Mouse (Mus musculus) liver, embryonic 13.5 days (tissue): Measurements from ENCODE around the gene Vasn. TPM values are rescaled to one million over a fixed set of nuclear protein-coding genes. Genes with fewer than 3 reads are reported as not detected.

Experiments
- ATAC-seq: fragments of 200-750 bp; cut with Nextera tagmentation; 2 replicates; pipeline ENCODE4 v1.8.0; 2017; ENCODE audit warnings: low read depth, mild to moderate bottlenecking, moderate number of reproducible peaks, moderate library complexity
- DNase-seq: peaks from one replicate; pipeline ENCODE4 v3.0.0; 2022
- H3K27ac ChIP-seq: fragments of 300-500 bp; sonication (generic); 2 replicates; pipeline ENCODE4 v1.5.1; 2015; ENCODE audit warnings: moderate library complexity, mild to moderate bottlenecking, inconsistent platforms
- H3K27me3 ChIP-seq: fragments of 300-500 bp; sonication (generic); 2 replicates; pipeline ENCODE4 v1.6.1; 2015; ENCODE audit warnings: mild to moderate bottlenecking, inconsistent platforms
- H3K36me3 ChIP-seq: fragments of 300-500 bp; sonication (generic); 2 replicates; pipeline ENCODE4 v1.6.1; 2015; ENCODE audit warnings: mild to moderate bottlenecking, inconsistent platforms
- H3K4me1 ChIP-seq: fragments of 300-500 bp; sonication (generic); replicated peaks from 2 replicates; pipeline ENCODE4 v1.6.1; 2015; ENCODE audit warnings: inconsistent platforms
- H3K4me2 ChIP-seq: fragments of 300-500 bp; sonication (generic); 2 replicates; pipeline ENCODE4 v1.6.1; 2015; ENCODE audit warnings: inconsistent platforms, mild to moderate bottlenecking, moderate library complexity
- H3K4me3 ChIP-seq: fragments of 300-500 bp; sonication (generic); replicated peaks from 2 replicates; pipeline ENCODE4 v1.5.1; 2015; ENCODE audit warnings: mild to moderate bottlenecking, inconsistent platforms
- H3K9ac ChIP-seq: fragments of 300-500 bp; sonication (generic); 2 replicates; pipeline ENCODE4 v1.6.1; 2015; ENCODE audit warnings: mild to moderate bottlenecking, inconsistent platforms
- H3K9me3 ChIP-seq: fragments of 300-500 bp; sonication (generic); replicated peaks from 2 replicates; pipeline ENCODE4 v1.6.1; 2016; ENCODE audit warnings: inconsistent platforms
- WGBS: fragments of 180-500 bp; shearing (Covaris S2); methylation state at CpG from one replicate; pipeline ENCODE4 v1.1.7; 2015; ENCODE audit not compliant: insufficient replicate concordance; 5-methylcytosine and 5-hydroxymethylcytosine counted together
- polyA plus RNA-seq: library from polyadenylated mRNA; unstranded; fragments of >200 nt; fragmentation: Nextera tagmentation; extraction: Ambion mirVana; gene quantifications from 2 replicates; pipeline ENCODE4 v1.2.1, GENCODE M21; 2015

The Vasn gene
- polyA plus RNA-seq, 1 experiment from 2014 or later: 2.9 TPM

- DNase-seq: no peak
- no peak for ATAC-seq
- no peak overlapping the region for H3K4me3 ChIP-seq
- H3K4me2 ChIP-seq: no peak overlapping the region
- H3K36me3 ChIP-seq: peaks cover 24% of the 10 kb centered on the region
- no peak overlapping the region for H3K9ac ChIP-seq
- H3K4me1 ChIP-seq: peaks cover 41% of the 10 kb centered on the region
- H3K27ac ChIP-seq: no peak overlapping the region
- H3K27me3 ChIP-seq: no peaks in the 10 kb centered on the region
- no peaks in the 10 kb centered on the region for H3K9me3 ChIP-seq
- WGBS: 80% methylated on average over 19 of the region's 19 CpGs
Measured at GRCm38 (mm10) chr16:4608532-4609059, 31.1 kb upstream of the Vasn start.

GRCm38 (mm10) chr16:4611193-4611592 lies 28.5 kb upstream of the Vasn start:
- DNase-seq (no peak), ATAC-seq (no peak)
- Histone ChIP-seq H3K27ac (no peak overlapping the region), H3K36me3 (peaks cover 48% of the 10 kb centered on the region), H3K27me3 (no peaks in the 10 kb centered on the region), H3K9me3 (no peaks in the 10 kb centered on the region), H3K9ac (no peak overlapping the region), H3K4me3 (no peak overlapping the region), H3K4me2 (no peak overlapping the region), H3K4me1 (peaks cover 15% of the 10 kb centered on the region)
- WGBS: 74% methylated on average over 5 of the region's 5 CpGs

GRCm38 (mm10) chr16:4611676-4612075 lies 28.1 kb upstream of the Vasn start:
- Histone ChIP-seq H3K4me1 (peaks cover 11% of the 10 kb centered on the region), H3K9me3 (no peaks in the 10 kb centered on the region), H3K27ac (no peak overlapping the region), H3K9ac (no peak overlapping the region), H3K27me3 (no peaks in the 10 kb centered on the region), H3K36me3 (peaks cover 52% of the 10 kb centered on the region), H3K4me2 (no peak overlapping the region), H3K4me3 (no peak overlapping the region)
- no peak for DNase-seq
- no peak for ATAC-seq
- WGBS: 83% methylated on average over 7 of the region's 7 CpGs

- WGBS: 82% methylated on average over 9 of the region's 9 CpGs
Measured at GRCm38 (mm10) chr16:4613736-4614135, 26.0 kb upstream of the Vasn start.

GRCm38 (mm10) chr16:4614639-4615038 lies 25.1 kb upstream of the Vasn start:
- Histone ChIP-seq H3K27ac (no peak overlapping the region), H3K4me2 (no peak overlapping the region), H3K9ac (no peak overlapping the region), H3K27me3 (no peaks in the 10 kb centered on the region), H3K36me3 (peaks cover 66% of the 10 kb centered on the region), H3K9me3 (no peaks in the 10 kb centered on the region), H3K4me1 (no peaks in the 10 kb centered on the region), H3K4me3 (no peak overlapping the region)
- no peak for DNase-seq
- WGBS: 78% methylated on average over 3 of the region's 3 CpGs
- ATAC-seq: no peak

More at GRCm38 (mm10) chr16:4613736-4614135, 26.0 kb upstream of the Vasn start:
- no peak overlapping the region for H3K27ac ChIP-seq
- DNase-seq: no peak
- no peak overlapping the region for H3K4me2 ChIP-seq
- no peak for ATAC-seq
- no peak overlapping the region for H3K9ac ChIP-seq
- no peaks in the 10 kb centered on the region for H3K27me3 ChIP-seq
- no peak overlapping the region for H3K4me3 ChIP-seq
- no peaks in the 10 kb centered on the region for H3K4me1 ChIP-seq
- peaks cover 65% of the 10 kb centered on the region for H3K36me3 ChIP-seq
- H3K9me3 ChIP-seq: no peaks in the 10 kb centered on the region

GRCm38 (mm10) chr16:4615297-4615696 lies 24.4 kb upstream of the Vasn start:
- 76% methylated on average over 1 of the region's 1 CpGs for WGBS
- Histone ChIP-seq H3K4me1 (0 out of 2 replicates have a peak, but pooled peaks cover 6% of the 10 kb centered on the region), H3K4me3 (no peak overlapping the region), H3K9me3 (no peaks in the 10 kb centered on the region), H3K36me3 (peaks cover 66% of the 10 kb centered on the region), H3K4me2 (no peak overlapping the region), H3K9ac (no peak overlapping the region), H3K27me3 (no peaks in the 10 kb centered on the region), H3K27ac (no peak overlapping the region)
- ATAC-seq (no peak), DNase-seq (no peak)

GRCm38 (mm10) chr16:4616829-4617228 lies 22.9 kb upstream of the Vasn start:
- no peaks in the 10 kb centered on the region for H3K27me3 ChIP-seq
- ATAC-seq (no peak), DNase-seq (no peak)
- 64% methylated on average over 4 of the region's 4 CpGs for WGBS
- no peak overlapping the region for H3K4me3 ChIP-seq
- no peak overlapping the region for H3K9ac ChIP-seq
- H3K36me3 ChIP-seq: peaks cover 58% of the 10 kb centered on the region
- H3K27ac ChIP-seq: no peak overlapping the region
- no peak overlapping the region for H3K4me2 ChIP-seq
- no peaks in the 10 kb centered on the region for H3K9me3 ChIP-seq
- H3K4me1 ChIP-seq: peaks cover 12% of the 10 kb centered on the region

DNA sequence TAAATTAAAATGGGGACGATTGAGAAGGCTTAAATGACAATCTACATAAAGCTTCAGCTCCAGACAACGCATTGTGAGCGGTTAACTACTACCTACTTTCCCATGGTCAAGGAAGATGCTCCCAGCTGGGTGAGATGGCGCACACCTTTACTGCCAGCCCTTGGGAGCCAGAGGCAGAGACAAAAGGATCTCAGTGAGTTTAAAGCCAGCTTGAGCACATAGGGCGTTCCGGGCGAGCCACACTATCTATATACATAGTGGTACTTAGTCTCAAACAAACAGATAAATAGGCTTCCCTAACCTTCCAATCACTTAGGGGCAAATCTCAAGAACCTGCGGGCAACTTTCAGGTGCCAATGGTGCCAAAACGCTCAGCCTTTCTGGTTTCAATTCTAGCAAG lies 15.7 kb upstream of the Vasn start:
- DNase-seq (peak; percentile 28), ATAC-seq (peak; percentile 63)
- 14% methylated on average over 9 of the region's 9 CpGs for WGBS
- Histone ChIP-seq H3K36me3 (peaks cover 13% of the 10 kb centered on the region; the same call in 1 of the 2 replicates), H3K27me3 (no peaks in the 10 kb centered on the region), H3K4me1 (peaks cover 50% of the 10 kb centered on the region), H3K4me2 (peak overlapping the region; percentile 84), H3K4me3 (peak overlapping the region; percentile 86), H3K9ac (peak overlapping the region; percentile 87), H3K9me3 (no peaks in the 10 kb centered on the region), H3K27ac (peak overlapping the region; percentile 86)

GRCm38 (mm10) chr16:4624481-4625110 lies 15.1 kb upstream of the Vasn start, which contains the start of gene Pam16:
Pam16 (minus strand) TSS chr16:4624988.
- ATAC-seq (peak; percentile 91), DNase-seq (peak; percentile 89)
- WGBS: under 1% methylated on average over 56 of the region's 56 CpGs
- Histone ChIP-seq H3K27me3 (no peaks in the 10 kb centered on the region), H3K4me3 (peak within 1 kb of the TSS; percentile 86), H3K36me3 (peaks cover 10% of the 10 kb centered on the region; the same call in 1 of the 2 replicates), H3K4me1 (peaks cover 50% of the 10 kb centered on the region), H3K9ac (peak within 1 kb of the TSS; percentile 87), H3K9me3 (no peaks in the 10 kb centered on the region), H3K4me2 (peak within 1 kb of the TSS; percentile 84), H3K27ac (peak within 1 kb of the TSS; percentile 86)

DNA sequence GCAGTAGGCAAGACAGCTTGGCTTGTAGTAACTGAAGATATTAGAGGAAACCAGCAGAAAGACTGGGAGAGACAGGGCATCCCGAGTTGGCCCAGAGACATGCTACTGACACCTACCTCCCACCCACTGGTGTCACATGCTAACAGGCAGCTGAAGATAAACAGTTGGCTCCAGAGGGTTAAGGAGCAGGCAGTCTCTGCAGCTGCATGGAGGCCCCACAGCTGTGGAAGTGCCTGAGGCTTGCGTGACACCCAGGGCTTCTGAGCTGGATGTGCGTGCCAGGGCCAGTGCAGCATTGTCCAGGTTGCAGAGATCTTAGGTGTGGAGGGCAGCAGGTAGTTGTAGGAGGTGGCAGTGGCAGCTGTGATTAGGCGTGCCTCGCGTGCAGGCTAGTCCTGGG lies 12.6 kb upstream of the Vasn start:
- no peak for ATAC-seq
- WGBS: 77% methylated on average over 6 of the region's 6 CpGs
- no peak overlapping the region for H3K9ac ChIP-seq
- peaks cover 10% of the 10 kb centered on the region; the same call in 1 of the 2 replicates for H3K36me3 ChIP-seq
- no peaks in the 10 kb centered on the region for H3K27me3 ChIP-seq
- H3K4me2 ChIP-seq: no peak overlapping the region
- peaks cover 36% of the 10 kb centered on the region for H3K4me1 ChIP-seq
- H3K9me3 ChIP-seq: no peaks in the 10 kb centered on the region
- H3K27ac ChIP-seq: no peak overlapping the region
- no peak overlapping the region for H3K4me3 ChIP-seq
- DNase-seq: no peak

DNA sequence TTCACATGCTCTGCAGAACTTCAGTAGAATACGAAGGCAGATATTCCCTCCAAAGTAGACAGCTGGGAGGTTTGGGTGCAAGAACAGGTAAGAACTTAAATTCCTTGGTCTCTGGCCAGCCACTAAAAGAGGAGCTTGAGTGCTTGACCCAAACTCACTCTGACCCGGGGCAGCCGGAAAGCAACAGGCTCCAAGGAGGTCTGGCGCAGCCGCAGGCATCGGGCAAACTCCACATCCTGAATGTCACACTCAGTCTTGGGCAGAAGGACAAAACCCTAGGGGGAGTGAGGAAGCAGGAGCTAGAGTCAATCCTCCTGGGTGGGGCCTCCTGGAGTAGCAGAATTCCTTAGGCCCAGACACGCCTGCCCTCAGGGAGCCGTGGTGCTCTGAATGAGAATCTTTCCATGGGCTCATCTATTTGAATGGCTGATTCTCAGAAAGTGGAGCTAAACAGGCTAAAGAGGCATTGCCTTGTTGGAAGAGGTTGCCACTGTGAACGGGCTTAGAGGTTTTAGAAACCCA lies 10.8 kb upstream of the Vasn start:
- Histone ChIP-seq H3K4me3 (no peak overlapping the region), H3K9me3 (no peaks in the 10 kb centered on the region), H3K4me1 (peaks cover 17% of the 10 kb centered on the region), H3K9ac (no peak overlapping the region), H3K36me3 (peaks cover 18% of the 10 kb centered on the region), H3K4me2 (no peak overlapping the region), H3K27me3 (no peaks in the 10 kb centered on the region), H3K27ac (no peak overlapping the region)
- no peak for DNase-seq
- ATAC-seq: no peak
- 82% methylated on average over 9 of the region's 9 CpGs for WGBS

DNA sequence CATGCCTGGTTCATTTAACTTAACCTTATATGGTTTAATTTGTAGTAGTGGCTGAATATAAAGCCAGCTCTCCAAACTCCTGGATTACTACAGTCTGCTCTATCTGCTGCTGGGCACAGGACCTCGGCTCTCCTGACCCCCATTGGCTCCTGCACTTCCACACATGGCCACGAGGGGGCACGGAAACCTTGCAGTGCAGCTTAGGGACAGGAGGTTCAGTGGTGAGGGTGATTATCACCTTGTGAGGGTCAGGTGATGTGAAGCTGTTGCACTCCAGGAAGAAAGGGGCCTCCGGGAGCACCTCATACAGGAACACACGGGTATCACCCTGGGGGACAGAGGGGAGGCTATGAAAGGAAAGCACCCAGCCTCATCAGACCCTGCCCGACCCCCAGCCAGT lies 9.8 kb upstream of the Vasn start:
- Histone ChIP-seq H3K36me3 (peaks cover 25% of the 10 kb centered on the region), H3K9me3 (no peaks in the 10 kb centered on the region), H3K9ac (no peak overlapping the region), H3K27ac (no peak overlapping the region), H3K4me1 (peaks cover 14% of the 10 kb centered on the region), H3K4me3 (no peak overlapping the region), H3K4me2 (no peak overlapping the region), H3K27me3 (no peaks in the 10 kb centered on the region)
- ATAC-seq (peak; percentile 31), DNase-seq (peak; percentile 64)
- 19% methylated on average over 6 of the region's 6 CpGs for WGBS
